Mouse (Mus musculus) adrenal gland, adult 8-10 months (tissue): Measurements from ENCODE around the gene Il4i1. TPM values are rescaled to one million over a fixed set of nuclear protein-coding genes. Genes with fewer than 3 reads are reported as not detected.

ENCODE experiments used
- DNase-seq: peaks from one replicate; pipeline ENCODE4 v3.0.0; 2022
- total RNA-seq, 4 experiments: library from RNA; stranded (reverse); gene quantifications; 2 replicates each; pipeline ENCODE4 v1.2.4; 2022

The Il4i1 gene
- total RNA-seq, 4 experiments from 2014 or later = 1.7 to 3.7 (median 2.5) TPM

GRCm38 (mm10) chr7:44849416-44850111 lies 33.4 kb downstream of the Il4i1 start:
- DNase-seq = peak; percentile 92

- DNase-seq = peak; percentile 72
These were observed 34.0 kb downstream of the Il4i1 start for GRCm38 (mm10) chr7:44850146-44850545.

GRCm38 (mm10) chr7:44850789-44851624 lies 34.8 kb downstream of the Il4i1 start:
- no peak for DNase-seq

GRCm38 (mm10) chr7:44851625-44852234 lies 35.5 kb downstream of the Il4i1 start:
- DNase-seq = no peak

- no peak for DNase-seq
These were observed 36.3 kb downstream of the Il4i1 start for GRCm38 (mm10) chr7:44852259-44853027.

- no peak for DNase-seq
These were observed 36.9 kb downstream of the Il4i1 start for GRCm38 (mm10) chr7:44853065-44853464.

- DNase-seq = no peak
These were observed 37.6 kb downstream of the Il4i1 start for GRCm38 (mm10) chr7:44853596-44854355.

GRCm38 (mm10) chr7:44854356-44855031 lies 38.3 kb downstream of the Il4i1 start:
- DNase-seq = peak; percentile 95

- DNase-seq = no peak
These were observed 38.8 kb downstream of the Il4i1 start for GRCm38 (mm10) chr7:44855036-44855435.

- DNase-seq = no peak
These were observed 40.2 kb downstream of the Il4i1 start for GRCm38 (mm10) chr7:44856265-44856916.

GRCm38 (mm10) chr7:44857042-44857552 lies 40.9 kb downstream of the Il4i1 start, which contains the start of gene Pnkp:
TSS of gene Pnkp (plus strand) at chr7:44857139.
- DNase-seq = peak; percentile 82

- no peak for DNase-seq
These were observed 41.7 kb downstream of the Il4i1 start for GRCm38 (mm10) chr7:44857905-44858304.

- no peak for DNase-seq
These were observed 43.7 kb downstream of the Il4i1 start for GRCm38 (mm10) chr7:44859896-44860295.

GRCm38 (mm10) chr7:44860576-44861428 lies 44.6 kb downstream of the Il4i1 start:
- no peak for DNase-seq

- DNase-seq = no peak
These were observed 45.2 kb downstream of the Il4i1 start for GRCm38 (mm10) chr7:44861429-44861816.

- DNase-seq = no peak
These were observed 46.2 kb downstream of the Il4i1 start for GRCm38 (mm10) chr7:44862434-44862833.

GRCm38 (mm10) chr7:44863210-44863609 lies 47.0 kb downstream of the Il4i1 start:
- DNase-seq = no peak

GRCm38 (mm10) chr7:44863982-44864494 lies 47.9 kb downstream of the Il4i1 start:
- no peak for DNase-seq
